Mouse (Mus musculus) erythroblast, embryonic 14.5 days (primary cell): ENCODE data around the gene Magi2.

Experiments
- GATA1 ChIP-seq: IDR thresholded peaks from 2 replicates; pipeline ENCODE4 v1.6.1; 2012; ENCODE audit warnings: low read length, inconsistent platforms, mixed read lengths
- TAL1 ChIP-seq: IDR thresholded peaks from 3 replicates; pipeline ENCODE4 v1.6.1; 2012; ENCODE audit warnings: low read length, inconsistent platforms, mixed read lengths

- TF ChIP-seq GATA1 = no peak
- TF ChIP-seq TAL1 = no peak
Measured at GRCm38 (mm10) chr5:19908706-19909060, 681.8 kb downstream of the Magi2 start.
